Mouse (Mus musculus): ENCODE data around the gene Misp.

DNA sequence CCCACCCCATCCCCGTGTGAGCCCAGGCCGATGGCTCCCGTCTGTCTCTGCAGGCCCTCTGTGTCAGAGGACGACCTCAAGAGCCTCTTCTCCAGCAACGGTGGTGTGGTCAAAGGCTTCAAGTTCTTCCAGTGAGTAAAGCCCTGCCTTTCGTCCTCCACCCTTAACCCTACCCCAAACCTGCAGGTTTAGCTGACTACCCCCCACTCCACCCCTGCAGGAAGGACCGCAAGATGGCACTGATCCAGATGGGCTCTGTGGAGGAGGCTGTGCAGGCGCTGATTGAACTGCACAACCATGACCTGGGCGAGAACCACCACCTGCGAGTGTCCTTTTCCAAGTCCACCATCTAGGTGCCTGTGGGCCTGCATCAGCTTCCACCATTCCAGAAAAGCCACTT, 42.1 kb downstream of the Misp start:
- TF ChIP-seq CTCF (IDR thresholded peaks at IDR 0.05; ENCODE audit: borderline replicate concordance, extremely low read depth, insufficient read depth, insufficient read length) (no peak), POLR2A (IDR thresholded peaks at IDR 0.05; ENCODE audit: borderline replicate concordance, extremely low read depth, insufficient read depth, insufficient read length, poor library complexity, severe bottlenecking) (no peak)

Measured in brain, embryonic 14.5 days (tissue).